Mouse (Mus musculus) midbrain, embryonic 14.5 days (tissue): Measurements from ENCODE around the gene Bud23. TPM values are rescaled to one million over a fixed set of nuclear protein-coding genes. Genes with fewer than 3 reads are reported as not detected.

Source experiments
- ATAC-seq: fragments of 200-750 bp; cut with Nextera tagmentation; 2 replicates; pipeline ENCODE4 v1.8.0; 2017; ENCODE audit warnings: moderate number of reproducible peaks, moderate library complexity; ENCODE audit not compliant: low FRiP score, low TSS enrichment
- DNase-seq: peaks from one replicate; pipeline ENCODE4 v3.0.0-alpha.2; 2015
- H3K27ac ChIP-seq: fragments of 300-500 bp; sonication (generic); replicated peaks from 2 replicates; pipeline ENCODE4 v1.5.1; 2014; ENCODE audit warnings: mild to moderate bottlenecking, low read depth, low read length, moderate library complexity
- H3K27me3 ChIP-seq: fragments of 300-500 bp; sonication (generic); 2 replicates; pipeline ENCODE4 v1.6.1; 2014; ENCODE audit warnings: low read length, control low read depth, mixed read lengths; ENCODE audit not compliant: control insufficient read depth, insufficient read depth
- H3K36me3 ChIP-seq: fragments of 300-500 bp; sonication (generic); 2 replicates; pipeline ENCODE4 v1.6.1; 2014; ENCODE audit warnings: low read length, control low read depth; ENCODE audit not compliant: control insufficient read depth, insufficient read depth
- H3K4me1 ChIP-seq: fragments of 300-500 bp; sonication (generic); 2 replicates; pipeline ENCODE4 v1.6.1; 2014; ENCODE audit warnings: mild to moderate bottlenecking, antibody characterized with exemption, low read length, control low read depth; ENCODE audit not compliant: control insufficient read depth, insufficient read depth
- H3K4me2 ChIP-seq: fragments of 300-500 bp; sonication (generic); 2 replicates; pipeline ENCODE4 v1.6.1; 2014; ENCODE audit warnings: mild to moderate bottlenecking, low read length, moderate library complexity
- H3K4me3 ChIP-seq: fragments of 300-500 bp; sonication (generic); replicated peaks from 2 replicates; pipeline ENCODE4 v1.5.1; 2014; ENCODE audit warnings: low read depth, low read length
- H3K9ac ChIP-seq: fragments of 300-500 bp; sonication (generic); replicated peaks from 2 replicates; pipeline ENCODE4 v1.6.1; 2014; ENCODE audit warnings: mild to moderate bottlenecking, low read length, moderate library complexity
- H3K9me3 ChIP-seq: fragments of 300-500 bp; sonication (generic); 2 replicates; pipeline ENCODE4 v1.6.1; 2016; ENCODE audit warnings: low read length, control low read depth, mixed read lengths; ENCODE audit not compliant: control insufficient read depth
- WGBS: fragments of 180-500 bp; shearing (Covaris S2); extraction: QIAGEN DNeasy Blood & Tissue Kit; methylation state at CpG from one replicate; pipeline ENCODE4 v1.1.7; 2014; 5-methylcytosine and 5-hydroxymethylcytosine counted together
- polyA plus RNA-seq: library from polyadenylated mRNA; unstranded; fragments of >200 nt; fragmentation: Nextera tagmentation; extraction: Ambion mirVana; gene quantifications from 2 replicates; pipeline ENCODE4 v1.2.1, GENCODE M21; 2014

Gene Bud23
- polyA plus RNA-seq, 1 experiment from 2014 or later: 63.8 TPM

DNA sequence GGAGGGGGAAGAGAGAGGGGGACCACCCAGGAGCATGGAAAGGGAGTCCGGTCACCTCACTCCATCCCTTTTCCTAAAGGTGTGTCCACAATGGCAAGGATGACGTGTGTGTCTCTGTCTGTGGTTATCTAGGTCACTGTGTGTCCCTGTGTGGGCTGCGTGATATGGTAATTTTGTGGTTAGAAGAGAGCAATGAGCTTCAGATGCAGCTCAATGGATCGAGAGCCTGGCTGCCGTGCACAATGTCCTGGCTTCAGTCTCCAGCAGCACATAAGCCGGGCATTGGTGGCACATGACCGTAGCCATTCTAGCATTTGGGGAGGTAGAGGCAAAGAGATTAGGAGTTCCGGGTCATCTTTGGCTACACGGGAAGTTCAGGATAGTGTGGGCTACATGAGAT lies 25.2 kb downstream of the Bud23 start:
- Histone ChIP-seq H3K9me3 (0 out of 2 replicates have a peak, but pooled peaks cover 2% of the 10 kb centered on the region), H3K27ac (no peak overlapping the region), H3K4me1 (no peaks in the 10 kb centered on the region), H3K9ac (no peak overlapping the region), H3K27me3 (no peaks in the 10 kb centered on the region), H3K4me3 (no peak overlapping the region), H3K36me3 (peaks cover 13% of the 10 kb centered on the region; the same call in 1 of the 2 replicates), H3K4me2 (no peak overlapping the region)
- ATAC-seq (no peak), DNase-seq (no peak)
- WGBS: 85% methylated on average over 9 of the region's 9 CpGs

- DNase-seq (no peak), ATAC-seq (no peak)
- H3K9ac ChIP-seq: no peak overlapping the region
- 90% methylated on average over 3 of the region's 3 CpGs for WGBS
- no peak overlapping the region for H3K27ac ChIP-seq
- no peaks in the 10 kb centered on the region for H3K27me3 ChIP-seq
- H3K4me2 ChIP-seq: no peak overlapping the region
- 0 out of 2 replicates have a peak, but pooled peaks cover 2% of the 10 kb centered on the region for H3K9me3 ChIP-seq
- no peak overlapping the region for H3K4me3 ChIP-seq
- peaks cover 13% of the 10 kb centered on the region; the same call in 1 of the 2 replicates for H3K36me3 ChIP-seq
- no peaks in the 10 kb centered on the region for H3K4me1 ChIP-seq
These were observed 26.8 kb downstream of the Bud23 start for GRCm38 (mm10) chr5:135037946-135038345.

- Histone ChIP-seq H3K9me3 (0 out of 2 replicates have a peak, but pooled peaks cover 2% of the 10 kb centered on the region), H3K4me2 (no peak overlapping the region), H3K4me1 (no peaks in the 10 kb centered on the region), H3K27ac (no peak overlapping the region), H3K36me3 (peaks cover 11% of the 10 kb centered on the region; the same call in 1 of the 2 replicates), H3K9ac (no peak overlapping the region), H3K4me3 (no peak overlapping the region), H3K27me3 (no peaks in the 10 kb centered on the region)
- no peak for ATAC-seq
- no peak for DNase-seq
- WGBS: 62% methylated on average over 18 of the region's 18 CpGs
These were observed 29.0 kb downstream of the Bud23 start for GRCm38 (mm10) chr5:135035608-135036359.

GRCm38 (mm10) chr5:135034593-135034992 lies 30.2 kb downstream of the Bud23 start:
- 0 out of 2 replicates have a peak, but pooled peaks cover 2% of the 10 kb centered on the region for H3K9me3 ChIP-seq
- H3K27me3 ChIP-seq: no peaks in the 10 kb centered on the region
- 97% methylated on average over 2 of the region's 2 CpGs for WGBS

GRCm38 (mm10) chr5:135032581-135032980 lies 32.2 kb downstream of the Bud23 start:
- 96% methylated on average over 5 of the region's 5 CpGs for WGBS
- ATAC-seq: no peak
- no peak for DNase-seq
- H3K4me2 ChIP-seq: no peak overlapping the region
- peaks cover 7% of the 10 kb centered on the region; the same call in 1 of the 2 replicates for H3K36me3 ChIP-seq
- H3K4me1 ChIP-seq: no peaks in the 10 kb centered on the region
- no peak overlapping the region for H3K4me3 ChIP-seq
- H3K27ac ChIP-seq: no peak overlapping the region
- no peak overlapping the region for H3K9ac ChIP-seq
- H3K9me3 ChIP-seq: 0 out of 2 replicates have a peak, but pooled peaks cover 2% of the 10 kb centered on the region
- H3K27me3 ChIP-seq: no peaks in the 10 kb centered on the region

More at GRCm38 (mm10) chr5:135034593-135034992, 30.2 kb downstream of the Bud23 start:
- DNase-seq (no peak), ATAC-seq (no peak)
- Histone ChIP-seq H3K4me3 (no peak overlapping the region), H3K4me1 (no peaks in the 10 kb centered on the region), H3K27ac (no peak overlapping the region), H3K4me2 (no peak overlapping the region), H3K9ac (no peak overlapping the region), H3K36me3 (peaks cover 11% of the 10 kb centered on the region; the same call in 1 of the 2 replicates)

GRCm38 (mm10) chr5:135029007-135029854 lies 35.5 kb downstream of the Bud23 start:
- no peak for DNase-seq
- WGBS: 59% methylated on average over 18 of the region's 18 CpGs

GRCm38 (mm10) chr5:135025899-135026298 lies 38.9 kb downstream of the Bud23 start:
- no peak overlapping the region for H3K27ac ChIP-seq
- H3K4me1 ChIP-seq: peaks cover 14% of the 10 kb centered on the region
- ATAC-seq (no peak), DNase-seq (no peak)
- peak overlapping the region; percentile 17; the same call in 1 of the 2 replicates for H3K4me2 ChIP-seq
- no peak overlapping the region; the same call in 1 of the 2 replicates for H3K9ac ChIP-seq
- H3K27me3 ChIP-seq: no peaks in the 10 kb centered on the region
- no peaks in the 10 kb centered on the region for H3K9me3 ChIP-seq
- 22% methylated on average over 7 of the region's 7 CpGs for WGBS
- no peaks in the 10 kb centered on the region for H3K36me3 ChIP-seq
- H3K4me3 ChIP-seq: no peak overlapping the region

More at GRCm38 (mm10) chr5:135029007-135029854, 35.5 kb downstream of the Bud23 start:
- Histone ChIP-seq H3K9me3 (no peaks in the 10 kb centered on the region), H3K27ac (no peak overlapping the region), H3K4me3 (no peak overlapping the region), H3K36me3 (no peaks in the 10 kb centered on the region), H3K4me1 (peaks cover 8% of the 10 kb centered on the region), H3K9ac (no peak overlapping the region), H3K27me3 (no peaks in the 10 kb centered on the region), H3K4me2 (no peak overlapping the region)
- ATAC-seq: no peak

GRCm38 (mm10) chr5:135024665-135025224 lies 40.0 kb downstream of the Bud23 start:
- 85% methylated on average over 11 of the region's 11 CpGs for WGBS
- no peak overlapping the region for H3K9ac ChIP-seq
- H3K27ac ChIP-seq: no peak overlapping the region
- H3K36me3 ChIP-seq: no peaks in the 10 kb centered on the region
- no peak overlapping the region for H3K4me3 ChIP-seq
- no peaks in the 10 kb centered on the region for H3K9me3 ChIP-seq
- peak overlapping the region; percentile 91 for H3K4me2 ChIP-seq
- peaks cover 14% of the 10 kb centered on the region for H3K4me1 ChIP-seq
- no peaks in the 10 kb centered on the region for H3K27me3 ChIP-seq
- ATAC-seq (no peak), DNase-seq (no peak)
